Mouse (Mus musculus): ENCODE results near the gene Tango2. TPM values are rescaled to one million over a fixed set of nuclear protein-coding genes. Genes with fewer than 3 reads are reported as not detected.
A peak's percentile ranks its signal among the peaks of the same experiment; 100 is the strongest.

The Tango2 gene
- 26.3 and 33.0 TPM in 2 replicates for polyA plus RNA-seq (2012; ENCODE audit: insufficient read depth, insufficient read length, missing spikeins)

DNA sequence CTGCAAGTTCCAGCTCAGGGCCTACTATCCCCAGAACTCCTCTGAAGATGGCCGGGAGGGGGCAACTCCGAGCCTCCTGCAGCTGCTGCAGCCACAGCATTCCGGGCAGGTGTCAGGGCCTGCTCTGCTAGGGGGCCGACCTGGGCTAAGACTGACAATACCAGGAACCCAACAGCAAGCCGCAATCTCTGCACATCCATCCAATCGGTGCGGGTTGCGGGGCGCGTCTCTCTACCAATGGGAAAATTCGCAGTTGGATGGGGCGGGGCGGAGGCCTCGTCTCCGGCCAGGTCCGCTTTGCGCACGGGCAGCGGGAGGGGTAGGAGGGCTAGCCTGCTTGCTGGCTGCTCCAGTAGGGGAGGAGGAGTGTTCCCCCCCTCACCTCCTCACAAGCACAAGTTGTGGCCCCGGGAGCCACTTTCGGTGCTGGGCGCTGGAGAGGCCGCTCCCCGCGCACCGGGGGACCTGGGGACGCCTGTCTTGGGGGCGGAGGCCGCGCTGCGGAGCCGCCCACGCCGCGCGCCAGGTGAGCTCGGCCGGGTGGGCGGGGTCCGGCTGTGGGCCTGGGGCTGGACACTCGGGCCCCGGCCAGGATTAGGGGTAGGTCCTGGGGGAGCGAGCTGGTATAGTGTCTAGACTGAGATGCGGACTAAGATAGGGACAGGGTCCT, at the start of gene Tango2, which contains the start of gene Arvcf:
Gene Tango2, minus strand, starts transcription at position 173 of the 670 bp plus-strand sequence.
Gene Arvcf, plus strand, starts transcription at position 252 of the 670 bp plus-strand sequence.
- peaks cover 4% of the 10 kb centered on the region; the same call in 1 of the 2 replicates for H3K4me1 ChIP-seq (ENCODE audit: control insufficient read depth, insufficient read depth, low read length)
- no peak for TF ChIP-seq POLR2A (IDR thresholded peaks at IDR 0.05; ENCODE audit: borderline replicate concordance, low read depth, low read length)
- no peak for TF ChIP-seq CTCF (IDR thresholded peaks at IDR 0.05; ENCODE audit: low read depth, low read length)
- peak within 1 kb of the TSS; percentile 71 for H3K4me3 ChIP-seq (ENCODE audit: insufficient read depth, low read length)
- no peak within 1 kb of the TSS for H3K27ac ChIP-seq (ENCODE audit: insufficient read depth, low read depth, low read length)

DNA sequence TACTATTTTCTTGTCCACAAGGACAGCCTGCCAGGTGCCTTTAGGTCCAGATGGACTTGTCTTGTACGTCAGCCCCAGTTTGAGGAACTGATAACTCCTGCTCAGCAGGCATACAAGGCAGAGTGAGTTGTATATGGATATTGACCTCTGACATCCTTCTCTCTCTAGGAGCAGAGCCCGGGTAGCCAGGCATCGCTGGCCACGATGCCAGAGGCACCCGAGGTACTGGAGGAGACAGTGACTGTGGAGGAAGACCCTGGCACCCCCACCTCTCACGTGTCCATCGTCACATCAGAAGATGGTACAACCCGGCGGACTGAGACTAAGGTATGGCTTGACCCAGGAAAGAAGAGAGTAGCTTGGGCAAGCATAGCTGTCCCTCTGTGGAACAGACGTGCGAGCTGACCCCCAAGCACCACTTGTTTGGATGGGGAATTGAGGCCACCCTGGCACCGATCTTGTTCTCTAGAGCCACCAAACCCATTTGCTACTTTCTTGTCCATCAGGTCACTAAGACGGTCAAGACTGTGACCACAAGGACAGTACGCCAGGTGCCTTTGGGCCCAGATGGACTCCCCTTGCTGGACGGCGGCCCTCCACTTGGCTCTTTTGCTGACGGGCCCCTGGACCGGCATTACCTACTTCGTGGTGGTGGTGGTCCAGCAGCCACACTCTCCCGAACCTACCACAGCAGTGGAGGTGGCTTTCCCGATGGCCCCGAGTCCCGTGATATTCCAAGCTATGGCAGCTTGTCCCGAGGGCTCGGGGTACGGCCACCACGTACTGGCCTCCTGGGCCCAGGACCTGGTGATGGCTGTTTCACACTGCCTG, 49.1 kb upstream of the Tango2 start:
- no peak overlapping the region for H3K27ac ChIP-seq (ENCODE audit: insufficient read depth, low read depth, low read length)
- H3K4me1 ChIP-seq (ENCODE audit: control insufficient read depth, insufficient read depth, low read length) = peaks cover 21% of the 10 kb centered on the region
- no peak overlapping the region for H3K4me3 ChIP-seq (ENCODE audit: insufficient read depth, low read length)
- TF ChIP-seq CTCF (IDR thresholded peaks at IDR 0.05; ENCODE audit: low read depth, low read length) (no peak), POLR2A (IDR thresholded peaks at IDR 0.05; ENCODE audit: borderline replicate concordance, low read depth, low read length) (no peak)

DNA sequence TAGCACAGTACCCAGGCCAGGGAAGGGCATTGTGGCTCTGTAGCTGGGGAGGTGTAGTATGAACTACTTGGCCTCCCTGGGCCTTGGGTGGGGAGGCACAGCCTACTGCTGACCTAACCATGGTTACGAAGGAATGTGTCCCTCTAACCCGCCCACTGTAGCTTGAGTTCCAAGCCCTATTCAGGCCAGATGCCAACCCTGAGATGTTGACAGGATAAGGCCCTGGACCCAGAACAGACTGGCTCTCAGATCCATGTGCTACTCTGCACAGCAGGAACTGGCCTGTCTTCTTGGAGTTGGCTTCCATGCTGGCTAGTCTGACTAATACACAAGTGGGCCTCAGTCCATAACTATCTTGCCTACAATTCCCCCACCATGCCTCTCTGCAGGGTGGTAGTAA, 48.3 kb upstream of the Tango2 start:
- Histone ChIP-seq H3K4me3 (ENCODE audit: insufficient read depth, low read length) (no peak overlapping the region), H3K27ac (ENCODE audit: insufficient read depth, low read depth, low read length) (no peak overlapping the region), H3K4me1 (ENCODE audit: control insufficient read depth, insufficient read depth, low read length) (peaks cover 21% of the 10 kb centered on the region)
- no peak for TF ChIP-seq CTCF (IDR thresholded peaks at IDR 0.05; ENCODE audit: low read depth, low read length)

DNA sequence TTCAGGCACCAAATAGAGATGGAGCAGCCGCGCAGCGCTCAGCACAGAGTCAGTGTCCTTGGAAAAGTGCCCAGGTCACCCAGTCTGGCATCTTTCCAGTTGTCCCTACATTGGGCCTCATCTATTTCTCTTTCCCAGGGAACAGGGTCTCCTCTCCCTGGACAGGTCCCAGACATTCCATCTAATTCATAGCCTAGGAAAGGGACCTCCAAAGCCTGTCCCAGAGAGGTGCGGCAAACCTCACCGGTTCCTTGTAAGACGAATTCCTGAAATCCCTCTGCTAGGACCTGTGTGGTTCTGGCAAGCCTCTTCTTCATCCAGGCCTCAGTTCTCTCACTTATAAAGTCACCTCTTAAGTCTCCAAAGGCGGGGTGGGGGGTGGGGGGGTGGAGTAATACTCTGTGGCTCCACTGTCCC, 47.7 kb upstream of the Tango2 start:
- H3K27ac ChIP-seq (ENCODE audit: insufficient read depth, low read depth, low read length) = no peak overlapping the region
- peaks cover 21% of the 10 kb centered on the region for H3K4me1 ChIP-seq (ENCODE audit: control insufficient read depth, insufficient read depth, low read length)
- TF ChIP-seq POLR2A (IDR thresholded peaks at IDR 0.05; ENCODE audit: borderline replicate concordance, low read depth, low read length) = no peak
- TF ChIP-seq CTCF (IDR thresholded peaks at IDR 0.05; ENCODE audit: low read depth, low read length) = no peak
- no peak overlapping the region for H3K4me3 ChIP-seq (ENCODE audit: insufficient read depth, low read length)

GRCm38 (mm10) chr16:18394777-18395619, 47.1 kb upstream of the Tango2 start:
- Histone ChIP-seq H3K4me1 (ENCODE audit: control insufficient read depth, insufficient read depth, low read length) (peaks cover 21% of the 10 kb centered on the region), H3K4me3 (ENCODE audit: insufficient read depth, low read length) (no peak overlapping the region), H3K27ac (ENCODE audit: insufficient read depth, low read depth, low read length) (no peak overlapping the region)
- TF ChIP-seq CTCF (IDR thresholded peaks at IDR 0.05; ENCODE audit: low read depth, low read length) (no peak), POLR2A (IDR thresholded peaks at IDR 0.05; ENCODE audit: borderline replicate concordance, low read depth, low read length) (no peak)

DNA sequence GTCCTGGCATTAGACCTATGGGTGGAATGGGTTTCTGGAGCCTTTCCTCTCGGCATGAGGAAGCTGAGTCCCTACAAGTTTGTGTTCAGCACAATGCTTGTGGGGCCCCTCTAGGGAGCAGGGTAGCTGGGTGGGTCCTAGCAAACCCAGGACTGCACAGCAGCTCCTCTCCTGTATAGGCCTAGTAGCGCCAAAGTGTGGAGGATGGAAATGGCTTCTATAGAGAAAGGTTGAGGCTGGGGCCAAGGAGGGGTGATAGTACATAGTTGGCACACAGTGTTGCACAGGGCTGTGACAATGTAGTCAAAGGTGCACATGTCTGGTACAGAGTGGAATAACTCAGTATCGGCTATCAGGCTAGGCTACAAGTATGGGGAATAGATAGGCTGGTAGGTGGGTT, 46.2 kb upstream of the Tango2 start:
- Histone ChIP-seq H3K27ac (ENCODE audit: insufficient read depth, low read depth, low read length) (no peak overlapping the region), H3K4me3 (ENCODE audit: insufficient read depth, low read length) (no peak overlapping the region), H3K4me1 (ENCODE audit: control insufficient read depth, insufficient read depth, low read length) (peaks cover 21% of the 10 kb centered on the region)
- TF ChIP-seq CTCF (IDR thresholded peaks at IDR 0.05; ENCODE audit: low read depth, low read length) (no peak), POLR2A (IDR thresholded peaks at IDR 0.05; ENCODE audit: borderline replicate concordance, low read depth, low read length) (no peak)

DNA sequence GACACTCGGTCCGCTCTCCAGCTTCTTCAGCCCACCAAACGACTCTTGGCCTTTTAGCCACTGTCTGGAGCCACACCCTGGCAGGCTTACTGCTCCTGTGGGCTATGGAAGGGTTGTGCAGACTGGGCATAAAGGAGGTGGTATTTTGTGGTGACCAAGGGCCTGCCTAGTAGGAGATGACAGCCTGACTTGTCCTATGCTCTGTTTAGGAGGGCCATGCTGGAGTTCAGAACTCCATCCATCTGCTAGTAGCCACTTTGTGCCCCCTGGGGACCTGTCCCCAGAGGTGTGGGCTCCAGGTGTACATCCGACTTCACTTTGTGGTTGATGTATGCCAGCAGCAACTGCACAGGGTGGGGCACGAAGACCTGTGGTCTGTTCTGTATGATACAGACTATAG, 45.7 kb upstream of the Tango2 start:
- TF ChIP-seq POLR2A (IDR thresholded peaks at IDR 0.05; ENCODE audit: borderline replicate concordance, low read depth, low read length) (no peak), CTCF (IDR thresholded peaks at IDR 0.05; ENCODE audit: low read depth, low read length) (no peak)
- no peak overlapping the region for H3K27ac ChIP-seq (ENCODE audit: insufficient read depth, low read depth, low read length)
- no peak overlapping the region for H3K4me3 ChIP-seq (ENCODE audit: insufficient read depth, low read length)
- peaks cover 21% of the 10 kb centered on the region for H3K4me1 ChIP-seq (ENCODE audit: control insufficient read depth, insufficient read depth, low read length)

DNA sequence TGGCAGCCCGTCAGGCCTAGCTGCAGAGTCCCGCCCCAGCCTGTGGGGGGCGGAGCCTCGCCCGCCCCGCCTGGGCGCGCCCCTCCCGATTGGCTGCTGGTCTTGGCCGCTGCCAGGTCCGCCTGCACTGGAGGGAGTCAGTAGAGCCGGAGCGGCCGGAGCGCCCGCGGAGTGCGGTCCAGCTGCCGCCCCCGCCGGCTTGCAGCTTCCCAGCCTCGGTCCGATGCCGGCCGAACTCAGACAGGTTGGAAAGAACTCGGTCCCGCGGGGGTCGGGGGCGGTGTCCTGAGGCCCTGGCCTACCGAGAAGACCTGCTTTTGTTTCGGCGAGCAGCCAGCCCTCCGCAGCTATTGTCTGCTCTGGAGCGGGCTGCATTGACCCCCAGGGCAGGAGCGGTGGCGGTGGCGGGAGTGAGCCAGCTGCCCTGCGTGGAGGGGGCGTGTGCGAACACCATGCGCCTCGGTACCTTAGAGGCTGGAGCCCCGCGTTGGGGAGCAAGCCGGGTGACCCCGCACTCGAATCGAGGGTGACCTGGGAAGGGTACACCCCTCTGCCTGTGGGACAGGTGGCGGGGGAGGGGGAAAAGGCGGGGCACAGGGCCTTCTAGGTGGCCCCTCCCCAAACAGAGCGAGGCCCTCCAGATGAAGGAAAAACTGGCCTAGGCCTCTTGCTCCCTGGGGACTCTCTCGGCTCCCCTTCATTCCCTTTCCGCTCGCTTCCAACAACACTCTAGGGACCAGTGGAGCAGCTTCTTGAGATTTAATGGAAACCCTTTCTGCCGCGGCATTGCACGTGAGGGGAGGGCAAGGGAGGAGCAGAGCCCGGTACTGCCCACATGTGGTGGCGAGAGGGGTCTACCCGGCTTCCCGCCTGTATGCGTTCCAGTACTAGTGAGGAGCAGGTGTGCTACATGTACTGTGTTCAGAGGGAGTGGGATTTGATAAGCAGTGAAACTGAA, 44.8 kb upstream of the Tango2 start:
- peak overlapping the region; percentile 73 for H3K4me3 ChIP-seq (ENCODE audit: insufficient read depth, low read length)
- TF ChIP-seq CTCF (IDR thresholded peaks at IDR 0.05; ENCODE audit: low read depth, low read length) (no peak), POLR2A (IDR thresholded peaks at IDR 0.05; ENCODE audit: borderline replicate concordance, low read depth, low read length) (no peak)
- H3K27ac ChIP-seq (ENCODE audit: insufficient read depth, low read depth, low read length) = no peak overlapping the region
- peaks cover 21% of the 10 kb centered on the region for H3K4me1 ChIP-seq (ENCODE audit: control insufficient read depth, insufficient read depth, low read length)
